Mouse (Mus musculus) forebrain, embryonic 14.5 days (tissue): Measurements from ENCODE around the gene Esrrg. TPM values are rescaled to one million over a fixed set of nuclear protein-coding genes. Genes with fewer than 3 reads are reported as not detected.
A peak's percentile ranks its signal among the peaks of the same experiment; 100 is the strongest.

ENCODE experiments used
- ATAC-seq: fragments of 200-750 bp; cut with Nextera tagmentation; 2 replicates; pipeline ENCODE4 v1.8.0; 2017; ENCODE audit warnings: mild to moderate bottlenecking, moderate library complexity
- DNase-seq: peaks from one replicate; pipeline ENCODE4 v3.0.0-alpha.2; 2015; ENCODE audit warnings: low spot score
- H3K27ac ChIP-seq: fragments of 300-500 bp; sonication (generic); 2 replicates; pipeline ENCODE4 v1.5.1; 2014; ENCODE audit warnings: low read depth, mild to moderate bottlenecking, control low read depth, low read length, moderate library complexity
- H3K27me3 ChIP-seq: fragments of 300-500 bp; sonication (generic); replicated peaks from 2 replicates; pipeline ENCODE4 v1.6.1; 2014; ENCODE audit warnings: low read length, control low read depth, mixed read lengths; ENCODE audit not compliant: control insufficient read depth, insufficient read depth
- H3K36me3 ChIP-seq: fragments of 300-500 bp; sonication (generic); 2 replicates; pipeline ENCODE4 v1.6.1; 2014; ENCODE audit warnings: low read length, control low read depth; ENCODE audit not compliant: control insufficient read depth, insufficient read depth
- H3K4me1 ChIP-seq: fragments of 300-500 bp; sonication (generic); 2 replicates; pipeline ENCODE4 v1.6.1; 2014; ENCODE audit warnings: antibody characterized with exemption, low read length, control low read depth; ENCODE audit not compliant: control insufficient read depth, insufficient read depth
- H3K4me2 ChIP-seq: fragments of 300-500 bp; sonication (generic); 2 replicates; pipeline ENCODE4 v1.6.1; 2014; ENCODE audit warnings: mild to moderate bottlenecking, control low read depth, low read length
- H3K4me3 ChIP-seq: fragments of 300-500 bp; sonication (generic); 2 replicates; pipeline ENCODE4 v1.5.1; 2014; ENCODE audit warnings: low read depth, low read length, control low read depth
- H3K9ac ChIP-seq: fragments of 300-500 bp; sonication (generic); 2 replicates; pipeline ENCODE4 v1.6.1; 2014; ENCODE audit warnings: mild to moderate bottlenecking, low read length, control low read depth, moderate library complexity
- H3K9me3 ChIP-seq: fragments of 300-500 bp; sonication (generic); replicated peaks from 2 replicates; pipeline ENCODE4 v1.6.1; 2016; ENCODE audit warnings: low read length, control low read depth, mixed read lengths; ENCODE audit not compliant: control insufficient read depth
- WGBS: fragments of 180-500 bp; shearing (Covaris S2); extraction: QIAGEN DNeasy Blood & Tissue Kit; methylation state at CpG from one replicate; pipeline ENCODE4 v1.1.7; 2014; 5-methylcytosine and 5-hydroxymethylcytosine counted together
- polyA plus RNA-seq: library from polyadenylated mRNA; unstranded; fragments of >200 nt; fragmentation: Nextera tagmentation; extraction: Ambion mirVana; gene quantifications from 2 replicates; pipeline ENCODE4 v1.2.1, GENCODE M21; 2014

The Esrrg gene
- polyA plus RNA-seq, 1 experiment from 2014 or later, result 9.8 TPM

DNA sequence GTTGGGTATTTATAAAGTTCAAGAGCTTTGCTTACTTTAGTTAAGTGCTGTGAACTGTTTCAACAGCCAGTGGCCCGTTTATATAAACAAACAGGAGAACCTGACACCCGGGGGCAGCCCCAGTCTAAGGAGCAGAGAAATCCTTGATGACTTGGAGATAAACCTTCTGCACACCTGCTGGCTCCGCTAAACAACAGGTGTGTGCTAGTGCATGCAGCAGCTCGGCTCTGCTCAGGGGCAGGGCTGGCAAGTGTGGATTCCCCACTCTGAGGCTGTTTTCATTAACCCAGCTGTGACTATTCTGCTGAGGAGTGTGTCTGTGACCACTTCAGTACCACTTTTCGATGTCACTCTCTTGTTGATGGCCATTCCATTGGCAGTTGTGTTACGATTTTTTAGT lies 292.2 kb downstream of the Esrrg start:
- H3K36me3 ChIP-seq, result no peaks in the 10 kb centered on the region
- H3K27me3 ChIP-seq, result no peaks in the 10 kb centered on the region
- no peaks in the 10 kb centered on the region for H3K9me3 ChIP-seq
- no peak overlapping the region for H3K27ac ChIP-seq
- no peak overlapping the region for H3K4me3 ChIP-seq
- DNase-seq (no peak), ATAC-seq (no peak)
- H3K9ac ChIP-seq, result no peak overlapping the region
- H3K4me1 ChIP-seq, result no peaks in the 10 kb centered on the region
- 82% methylated on average over 6 of the region's 6 CpGs for WGBS
- no peak overlapping the region for H3K4me2 ChIP-seq

- Histone ChIP-seq H3K27ac (no peak overlapping the region), H3K27me3 (no peaks in the 10 kb centered on the region), H3K4me1 (no peaks in the 10 kb centered on the region), H3K9ac (no peak overlapping the region), H3K4me3 (no peak overlapping the region), H3K4me2 (no peak overlapping the region), H3K36me3 (no peaks in the 10 kb centered on the region), H3K9me3 (no peaks in the 10 kb centered on the region)
- WGBS, result 81% methylated on average over 3 of the region's 3 CpGs
- no peak for DNase-seq
- ATAC-seq, result no peak
Observed at GRCm38 (mm10) chr1:187902176-187902575, 293.6 kb downstream of the Esrrg start.

DNA sequence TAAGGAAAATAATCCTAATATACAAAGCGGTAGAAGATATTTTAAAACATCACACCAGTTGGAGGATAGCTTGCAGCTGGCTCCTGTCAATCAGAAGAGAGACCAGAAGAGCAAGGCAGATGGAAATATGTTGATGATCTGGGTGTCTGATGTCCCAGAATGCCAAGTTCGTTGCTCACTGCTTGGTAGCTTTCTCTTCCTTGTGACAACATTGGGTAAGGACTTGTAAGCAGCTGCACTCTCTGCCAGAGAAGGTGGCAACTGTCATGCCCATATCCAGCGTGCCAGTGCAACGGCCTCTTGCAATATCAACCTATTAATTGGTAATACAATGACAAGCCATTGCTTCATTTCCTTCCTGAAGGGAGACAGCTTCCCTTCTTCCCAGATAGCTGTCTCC lies 296.1 kb downstream of the Esrrg start:
- Histone ChIP-seq H3K9ac (no peak overlapping the region), H3K4me3 (no peak overlapping the region), H3K4me2 (no peak overlapping the region), H3K9me3 (no peaks in the 10 kb centered on the region), H3K36me3 (no peaks in the 10 kb centered on the region), H3K4me1 (no peaks in the 10 kb centered on the region; the same call in 1 of the 2 replicates), H3K27ac (no peak overlapping the region), H3K27me3 (no peaks in the 10 kb centered on the region)
- DNase-seq, result peak; percentile 59
- 68% methylated on average over 4 of the region's 4 CpGs for WGBS
- ATAC-seq, result no peak

DNA sequence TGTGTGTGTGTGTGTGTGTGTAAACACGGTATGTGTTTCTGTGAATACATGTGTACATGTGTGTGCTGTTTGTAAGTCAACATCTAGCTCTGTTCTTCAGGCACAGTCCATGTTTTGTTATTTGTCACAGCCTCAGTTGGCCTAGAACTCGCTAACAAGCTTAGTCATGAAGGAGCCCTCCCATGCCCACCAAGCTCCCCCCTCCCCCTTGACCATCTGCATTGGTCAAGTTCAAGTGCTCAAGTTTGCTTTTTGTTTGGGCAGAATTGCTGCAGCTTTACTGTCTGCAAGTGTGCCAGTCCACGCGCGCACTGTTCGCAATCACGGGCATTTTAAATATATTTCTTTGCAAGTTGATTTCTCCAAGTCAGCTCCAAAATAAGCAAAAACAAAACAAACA lies 298.8 kb downstream of the Esrrg start:
- no peak overlapping the region for H3K27ac ChIP-seq
- no peak for DNase-seq
- ATAC-seq, result no peak
- H3K9me3 ChIP-seq, result no peaks in the 10 kb centered on the region
- no peak overlapping the region for H3K4me3 ChIP-seq
- WGBS, result 52% methylated on average over 7 of the region's 7 CpGs
- H3K27me3 ChIP-seq, result no peaks in the 10 kb centered on the region
- no peak overlapping the region for H3K4me2 ChIP-seq
- no peaks in the 10 kb centered on the region for H3K36me3 ChIP-seq
- H3K9ac ChIP-seq, result no peak overlapping the region
- H3K4me1 ChIP-seq, result no peaks in the 10 kb centered on the region; the same call in 1 of the 2 replicates

DNA sequence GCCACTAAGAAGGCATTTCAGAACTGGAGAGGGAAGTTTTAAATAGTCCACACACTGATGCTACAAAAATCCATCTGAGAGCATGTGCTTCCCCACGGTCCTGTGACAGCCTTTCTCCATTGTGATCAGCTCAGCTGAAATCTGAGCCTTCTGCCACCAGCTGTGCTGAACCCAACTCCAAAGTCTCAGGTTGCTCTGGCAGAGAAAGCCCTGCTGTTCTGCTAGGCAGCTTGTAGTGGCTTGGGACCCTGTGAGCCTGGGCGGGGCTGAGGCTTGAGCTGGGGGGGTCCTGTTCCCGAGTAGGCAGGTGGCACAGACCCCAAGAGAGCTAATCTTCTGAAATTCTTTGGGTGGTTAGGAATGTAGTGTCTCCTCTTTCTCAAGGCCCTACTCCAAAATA lies 299.3 kb downstream of the Esrrg start:
- ATAC-seq, result peak; percentile 48; the same call in 1 of the 2 replicates
- Histone ChIP-seq H3K9ac (no peak overlapping the region), H3K27ac (no peak overlapping the region), H3K27me3 (no peaks in the 10 kb centered on the region), H3K4me3 (no peak overlapping the region), H3K4me2 (no peak overlapping the region), H3K9me3 (no peaks in the 10 kb centered on the region), H3K36me3 (no peaks in the 10 kb centered on the region), H3K4me1 (no peaks in the 10 kb centered on the region; the same call in 1 of the 2 replicates)
- no peak for DNase-seq
- WGBS, result 6% methylated on average over 3 of the region's 3 CpGs

- Histone ChIP-seq H3K27ac (no peak overlapping the region), H3K36me3 (no peaks in the 10 kb centered on the region), H3K4me2 (no peak overlapping the region), H3K9ac (no peak overlapping the region), H3K27me3 (no peaks in the 10 kb centered on the region), H3K4me1 (no peaks in the 10 kb centered on the region; the same call in 1 of the 2 replicates), H3K9me3 (no peaks in the 10 kb centered on the region), H3K4me3 (no peak overlapping the region)
- 92% methylated on average over 7 of the region's 7 CpGs for WGBS
- ATAC-seq, result no peak
- DNase-seq, result no peak
Observed at GRCm38 (mm10) chr1:187910718-187911117, 302.1 kb downstream of the Esrrg start.

DNA sequence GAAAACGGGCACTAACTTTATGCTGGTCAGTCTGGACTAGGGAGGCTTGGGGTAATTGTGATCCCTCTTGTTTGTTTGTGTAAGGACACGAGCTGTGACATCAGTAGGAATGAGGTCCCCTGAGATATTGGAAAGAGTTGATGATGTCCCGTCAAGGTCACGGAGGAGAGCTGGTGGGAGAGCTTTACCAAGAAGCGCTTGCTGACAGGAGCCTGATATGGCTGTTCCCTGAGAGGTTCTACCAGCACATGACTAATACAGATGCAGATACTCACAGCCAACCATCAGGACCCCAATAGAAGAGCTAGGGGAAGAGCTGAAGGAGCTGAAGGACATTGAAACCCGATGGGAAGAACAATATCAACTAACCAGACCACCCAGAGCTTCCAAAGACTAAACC lies 302.6 kb downstream of the Esrrg start:
- H3K27ac ChIP-seq, result no peak overlapping the region
- H3K36me3 ChIP-seq, result no peaks in the 10 kb centered on the region
- DNase-seq (no peak), ATAC-seq (no peak)
- no peaks in the 10 kb centered on the region for H3K9me3 ChIP-seq
- no peak overlapping the region for H3K9ac ChIP-seq
- no peaks in the 10 kb centered on the region; the same call in 1 of the 2 replicates for H3K4me1 ChIP-seq
- H3K4me3 ChIP-seq, result no peak overlapping the region
- H3K4me2 ChIP-seq, result no peak overlapping the region
- H3K27me3 ChIP-seq, result no peaks in the 10 kb centered on the region
- 88% methylated on average over 6 of the region's 6 CpGs for WGBS

DNA sequence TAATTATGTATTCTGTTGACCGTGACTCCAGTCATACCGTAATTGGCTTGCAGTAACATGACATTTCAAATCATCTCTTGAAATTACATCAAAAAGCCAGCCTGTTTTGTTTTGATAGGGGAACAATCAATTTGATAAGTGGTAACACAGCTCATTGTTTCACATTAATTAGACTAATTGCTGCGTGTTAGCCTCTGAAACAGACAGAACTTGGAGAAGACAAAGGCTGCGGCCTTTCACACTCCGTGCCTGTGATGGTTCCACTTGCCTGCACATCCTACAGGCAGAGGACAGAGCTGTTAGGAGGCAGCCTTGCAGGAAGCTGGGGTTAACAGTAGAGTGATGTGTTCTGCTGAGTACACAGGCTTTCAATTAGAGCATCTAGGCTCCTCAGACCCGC lies 309.7 kb downstream of the Esrrg start:
- no peak overlapping the region for H3K4me2 ChIP-seq
- no peak overlapping the region for H3K4me3 ChIP-seq
- no peak overlapping the region for H3K27ac ChIP-seq
- 0 out of 2 replicates have a peak, but pooled peaks cover 2% of the 10 kb centered on the region for H3K27me3 ChIP-seq
- H3K9me3 ChIP-seq, result no peaks in the 10 kb centered on the region
- no peak overlapping the region for H3K9ac ChIP-seq
- H3K4me1 ChIP-seq, result peaks cover 8% of the 10 kb centered on the region
- no peak for ATAC-seq
- 10% methylated on average over 6 of the region's 6 CpGs for WGBS
- DNase-seq, result peak; percentile 43
- no peaks in the 10 kb centered on the region for H3K36me3 ChIP-seq

DNA sequence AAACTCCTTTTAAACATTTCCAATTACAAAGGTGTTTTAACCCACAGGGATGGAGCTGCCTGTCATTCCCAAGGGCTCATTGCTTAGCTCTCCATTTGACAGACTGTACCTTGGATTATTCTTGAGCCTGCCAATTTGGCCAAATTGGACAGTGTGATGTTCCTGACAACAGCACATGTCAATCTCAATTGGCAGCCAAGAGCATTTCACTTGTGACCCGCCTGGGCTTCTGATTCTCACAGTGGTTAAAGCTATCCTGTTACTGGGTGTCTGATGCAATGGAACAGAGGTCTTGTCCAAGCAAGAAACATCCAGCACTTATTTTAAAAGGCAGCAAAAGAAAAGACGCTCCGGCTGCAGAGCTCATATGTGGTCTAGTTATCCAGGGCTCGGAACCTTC lies 310.3 kb downstream of the Esrrg start:
- Histone ChIP-seq H3K27me3 (0 out of 2 replicates have a peak, but pooled peaks cover 2% of the 10 kb centered on the region), H3K4me3 (no peak overlapping the region), H3K9ac (no peak overlapping the region), H3K27ac (no peak overlapping the region), H3K9me3 (no peaks in the 10 kb centered on the region), H3K4me1 (peaks cover 8% of the 10 kb centered on the region), H3K36me3 (no peaks in the 10 kb centered on the region), H3K4me2 (no peak overlapping the region)
- no peak for ATAC-seq
- no peak for DNase-seq
- 88% methylated on average over 4 of the region's 4 CpGs for WGBS
